Mouse (Mus musculus) ES-Bruce4 (cell line): Measurements from ENCODE around the gene Fgfr2.

Source experiments
- CTCF ChIP-seq: IDR thresholded peaks from one replicate; pipeline ENCODE4 v1.8.1; 2011; ENCODE audit warnings: low read depth, low read length
- EP300 ChIP-seq: IDR thresholded peaks from 2 replicates; pipeline ENCODE4 v1.6.1; 2011; ENCODE audit warnings: low read depth, low read length; ENCODE audit not compliant: insufficient read depth
- POLR2A ChIP-seq: IDR thresholded peaks from one replicate; pipeline ENCODE4 v1.8.1; 2011; ENCODE audit warnings: low read length; ENCODE audit not compliant: insufficient read depth

- TF ChIP-seq CTCF = no peak
- no peak for TF ChIP-seq POLR2A
- no peak for TF ChIP-seq EP300
These were observed 402.6 kb downstream of the Fgfr2 start for GRCm38 (mm10) chr7:132720562-132720961.
